Mouse (Mus musculus): ENCODE measurements at regions not wholly inside any gene's neighbourhood (a gene's known extent, or its start where the extent isn't known, plus 50 kb on each side); places are given as distances from the start of the nearest gene placed in this dataset.
"Not testable (repeated sequence)": the region's sequence is repeated elsewhere in the genome, so short reads cannot be mapped to it uniquely, and the experiment has no call there.

GRCm38 (mm10) chr16:31570311-31571139 is 92.7 kb upstream of the Dlg1 start:
- no peak for TF ChIP-seq POLR2A (IDR thresholded peaks at IDR 0.05; ENCODE audit: borderline replicate concordance, extremely low read depth, insufficient read depth, insufficient read length)
- Histone ChIP-seq H3K4me1 (ENCODE audit: control insufficient read depth, insufficient read depth, low read length) (peaks cover 7% of the 10 kb centered on the region), H3K4me3 (replicated peaks; ENCODE audit: low read length) (no peak overlapping the region), H3K9me3 (ENCODE audit: control insufficient read depth, low read length) (no peaks in the 10 kb centered on the region), H3K36me3 (ENCODE audit: control insufficient read depth, insufficient read depth, low read length) (no peaks in the 10 kb centered on the region), H3K9ac (ENCODE audit: low read depth, low read length, severe bottlenecking) (no peak overlapping the region), H3K27ac (replicated peaks; ENCODE audit: low read depth, low read length) (no peak overlapping the region), H3K27me3 (ENCODE audit: control insufficient read depth, insufficient read depth, low read length) (no peaks in the 10 kb centered on the region), H3K4me2 (replicated peaks; ENCODE audit: low read depth, low read length, severe bottlenecking) (no peak overlapping the region)
- 78% methylated on average over 20 of the region's 20 CpGs for WGBS
- no peak for DNase-seq (ENCODE audit: low spot score)
- no peak for ATAC-seq (ENCODE audit: low FRiP score, low read depth)

DNA sequence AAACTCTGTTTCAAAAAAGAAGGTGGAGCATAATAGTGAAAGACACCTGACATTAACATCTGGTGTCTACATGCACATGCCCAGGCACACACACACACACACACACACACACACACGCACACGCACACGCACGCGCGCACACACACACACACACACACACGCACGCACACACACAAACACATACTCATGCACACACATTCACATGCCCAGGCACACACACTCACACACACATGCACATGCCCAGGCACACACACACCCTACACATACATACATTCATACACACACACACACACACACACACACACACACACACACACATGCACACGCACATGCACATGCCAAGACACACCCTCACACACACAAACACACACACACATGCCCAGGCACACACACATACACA is 89.4 kb upstream of the Dlg1 start:
- H3K9me3 ChIP-seq (ENCODE audit: control insufficient read depth, low read length); H3K27me3 ChIP-seq (ENCODE audit: control insufficient read depth, insufficient read depth, low read length); DNase-seq (ENCODE audit: low spot score); ATAC-seq (ENCODE audit: low FRiP score, low read depth); H3K36me3 ChIP-seq (ENCODE audit: control insufficient read depth, insufficient read depth, low read length); H3K4me3 ChIP-seq (replicated peaks; ENCODE audit: low read length); H3K9ac ChIP-seq (ENCODE audit: low read depth, low read length, severe bottlenecking); H3K27ac ChIP-seq (replicated peaks; ENCODE audit: low read depth, low read length); H3K4me2 ChIP-seq (replicated peaks; ENCODE audit: low read depth, low read length, severe bottlenecking): not testable (repeated sequence)
- WGBS, result 71% methylated on average over 8 of the region's 9 CpGs
- H3K4me1 ChIP-seq (ENCODE audit: control insufficient read depth, insufficient read depth, low read length), result peaks cover 19% of the 10 kb centered on the region

DNA sequence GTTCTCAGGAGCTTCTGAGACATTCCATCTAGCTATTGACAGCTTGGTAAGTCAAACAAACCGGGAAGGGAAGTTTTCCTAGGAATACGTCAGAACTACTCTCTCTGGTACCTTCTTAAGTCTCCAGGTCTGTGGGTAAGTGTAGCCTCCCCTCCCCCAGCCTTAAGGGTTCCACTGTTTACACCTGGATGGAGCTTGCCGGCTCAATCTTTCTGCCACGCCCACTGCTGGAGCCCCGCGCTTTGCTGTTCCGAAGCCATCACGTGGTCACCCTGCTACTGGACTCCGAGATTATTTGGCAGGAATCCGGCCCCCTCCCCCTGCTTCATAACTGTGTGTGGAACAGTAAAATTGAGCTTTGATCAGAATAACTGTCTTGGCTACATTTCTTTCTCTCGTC is 87.6 kb upstream of the Dlg1 start:
- H3K36me3 ChIP-seq (ENCODE audit: control insufficient read depth, insufficient read depth, low read length); H3K9me3 ChIP-seq (ENCODE audit: control insufficient read depth, low read length); H3K27me3 ChIP-seq (ENCODE audit: control insufficient read depth, insufficient read depth, low read length); ATAC-seq (ENCODE audit: low FRiP score, low read depth); H3K9ac ChIP-seq (ENCODE audit: low read depth, low read length, severe bottlenecking); H3K4me3 ChIP-seq (replicated peaks; ENCODE audit: low read length): not testable (repeated sequence)
- Histone ChIP-seq H3K4me2 (replicated peaks; ENCODE audit: low read depth, low read length, severe bottlenecking) (peak overlapping the region; percentile 3; the same call in 1 of the 2 replicates), H3K4me1 (ENCODE audit: control insufficient read depth, insufficient read depth, low read length) (peaks cover 19% of the 10 kb centered on the region), H3K27ac (replicated peaks; ENCODE audit: low read depth, low read length) (peak overlapping the region; percentile 33; the same call in 1 of the 2 replicates)
- DNase-seq (ENCODE audit: low spot score), result peak; percentile 38
- WGBS, result 24% methylated on average over 11 of the region's 11 CpGs

DNA sequence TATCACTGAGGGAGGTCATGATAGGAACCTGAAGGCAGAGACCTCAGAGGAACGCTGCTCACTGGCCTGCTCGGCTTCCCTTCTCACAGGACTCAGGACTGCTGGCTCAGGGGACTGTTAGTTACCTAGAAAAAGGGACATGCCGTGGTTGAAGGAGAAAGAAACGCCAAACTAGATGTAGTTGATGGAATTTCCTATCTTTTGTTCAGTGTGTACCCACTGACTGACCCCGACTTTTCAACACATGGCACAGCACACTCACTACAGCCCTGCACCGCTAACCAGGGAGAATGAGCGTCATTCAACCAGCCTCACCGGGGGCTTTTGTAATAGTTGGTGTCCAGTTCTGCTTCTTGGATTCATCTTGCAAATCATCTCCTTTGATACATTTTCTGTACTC is 86.8 kb upstream of the Dlg1 start:
- ATAC-seq (ENCODE audit: low FRiP score, low read depth), result no peak
- 74% methylated on average over 8 of the region's 8 CpGs for WGBS
- TF ChIP-seq POLR2A (IDR thresholded peaks at IDR 0.05; ENCODE audit: borderline replicate concordance, extremely low read depth, insufficient read depth, insufficient read length), result no peak
- Histone ChIP-seq H3K27me3 (ENCODE audit: control insufficient read depth, insufficient read depth, low read length) (no peaks in the 10 kb centered on the region), H3K27ac (replicated peaks; ENCODE audit: low read depth, low read length) (no peak overlapping the region), H3K4me1 (ENCODE audit: control insufficient read depth, insufficient read depth, low read length) (peaks cover 19% of the 10 kb centered on the region), H3K4me2 (replicated peaks; ENCODE audit: low read depth, low read length, severe bottlenecking) (no peak overlapping the region), H3K36me3 (ENCODE audit: control insufficient read depth, insufficient read depth, low read length) (no peaks in the 10 kb centered on the region), H3K9ac (ENCODE audit: low read depth, low read length, severe bottlenecking) (no peak overlapping the region), H3K9me3 (ENCODE audit: control insufficient read depth, low read length) (no peaks in the 10 kb centered on the region), H3K4me3 (replicated peaks; ENCODE audit: low read length) (no peak overlapping the region)
- DNase-seq (ENCODE audit: low spot score), result no peak

DNA sequence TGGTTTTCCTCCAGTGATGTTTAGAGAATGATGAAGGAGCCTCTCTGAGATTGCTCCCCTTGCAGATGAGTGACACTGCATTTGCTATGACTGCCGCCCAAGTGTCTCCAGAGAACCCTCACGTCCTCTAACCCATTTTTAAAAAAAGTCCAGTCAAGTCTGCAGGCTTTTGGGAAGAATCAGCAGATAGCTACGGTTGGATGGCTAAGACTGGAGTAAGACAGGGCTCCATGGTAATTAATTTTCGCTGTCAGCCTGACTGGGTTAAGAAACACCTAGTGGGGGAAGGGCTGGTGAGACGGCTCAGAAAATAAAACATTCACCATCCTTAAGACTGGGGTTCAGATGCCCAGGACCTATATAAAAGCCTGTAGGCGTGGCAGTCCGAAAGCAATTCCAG is 85.9 kb upstream of the Dlg1 start:
- no peaks in the 10 kb centered on the region for H3K9me3 ChIP-seq (ENCODE audit: control insufficient read depth, low read length)
- no peak for ATAC-seq (ENCODE audit: low FRiP score, low read depth)
- H3K4me1 ChIP-seq (ENCODE audit: control insufficient read depth, insufficient read depth, low read length), result peaks cover 19% of the 10 kb centered on the region
- 57% methylated on average over 7 of the region's 7 CpGs for WGBS
- no peak for DNase-seq (ENCODE audit: low spot score)
- no peak overlapping the region for H3K27ac ChIP-seq (replicated peaks; ENCODE audit: low read depth, low read length)
- no peak overlapping the region for H3K9ac ChIP-seq (ENCODE audit: low read depth, low read length, severe bottlenecking)
- H3K36me3 ChIP-seq (ENCODE audit: control insufficient read depth, insufficient read depth, low read length), result no peaks in the 10 kb centered on the region
- no peak for TF ChIP-seq POLR2A (IDR thresholded peaks at IDR 0.05; ENCODE audit: borderline replicate concordance, extremely low read depth, insufficient read depth, insufficient read length)
- no peaks in the 10 kb centered on the region for H3K27me3 ChIP-seq (ENCODE audit: control insufficient read depth, insufficient read depth, low read length)
- no peak overlapping the region for H3K4me2 ChIP-seq (replicated peaks; ENCODE audit: low read depth, low read length, severe bottlenecking)
- no peak overlapping the region for H3K4me3 ChIP-seq (replicated peaks; ENCODE audit: low read length)
